Mouse (Mus musculus) heart, embryonic 13.5 days (tissue): ENCODE results near the gene Kif5a. TPM values are rescaled to one million over a fixed set of nuclear protein-coding genes. Genes with fewer than 3 reads are reported as not detected.

Experiments
- ATAC-seq: fragments of 200-750 bp; cut with Nextera tagmentation; 2 replicates; pipeline ENCODE4 v1.8.0; 2017; ENCODE audit warnings: moderate TSS enrichment; ENCODE audit not compliant: insufficient number of reproducible peaks, low FRiP score, low TSS enrichment; ENCODE audit errors: extremely low read depth
- H3K27ac ChIP-seq: fragments of 300-500 bp; sonication (generic); replicated peaks from 2 replicates; pipeline ENCODE4 v1.5.1; 2015; ENCODE audit warnings: moderate library complexity, mild to moderate bottlenecking, inconsistent platforms
- H3K27me3 ChIP-seq: fragments of 300-500 bp; sonication (generic); replicated peaks from 2 replicates; pipeline ENCODE4 v1.6.1; 2015; ENCODE audit warnings: mild to moderate bottlenecking, inconsistent platforms
- H3K36me3 ChIP-seq: fragments of 300-500 bp; sonication (generic); 2 replicates; pipeline ENCODE4 v1.6.1; 2015; ENCODE audit warnings: mild to moderate bottlenecking, inconsistent platforms
- H3K4me1 ChIP-seq: fragments of 300-500 bp; sonication (generic); 2 replicates; pipeline ENCODE4 v1.6.1; 2015; ENCODE audit warnings: inconsistent platforms
- H3K4me2 ChIP-seq: fragments of 300-500 bp; sonication (generic); 2 replicates; pipeline ENCODE4 v1.6.1; 2015; ENCODE audit warnings: inconsistent platforms, mild to moderate bottlenecking, moderate library complexity
- H3K4me3 ChIP-seq: fragments of 300-500 bp; sonication (generic); 2 replicates; pipeline ENCODE4 v1.5.1; 2015; ENCODE audit warnings: moderate library complexity, mild to moderate bottlenecking, inconsistent platforms
- H3K9ac ChIP-seq: fragments of 300-500 bp; sonication (generic); 2 replicates; pipeline ENCODE4 v1.6.1; 2015; ENCODE audit warnings: inconsistent platforms, mild to moderate bottlenecking, moderate library complexity
- H3K9me3 ChIP-seq: fragments of 300-500 bp; sonication (generic); 2 replicates; pipeline ENCODE4 v1.6.1; 2016; ENCODE audit warnings: inconsistent platforms
- WGBS: fragments of 180-500 bp; shearing (Covaris S2); methylation state at CpG from one replicate; pipeline ENCODE4 v1.1.7; 2015; ENCODE audit warnings: mixed read lengths; 5-methylcytosine and 5-hydroxymethylcytosine counted together
- polyA plus RNA-seq: library from polyadenylated mRNA; unstranded; fragments of >200 nt; fragmentation: Nextera tagmentation; extraction: Ambion mirVana; gene quantifications from 2 replicates; pipeline ENCODE4 v1.2.1, GENCODE M21; 2015

The Kif5a gene
- polyA plus RNA-seq, 1 experiment from 2014 or later, result 0.63 TPM

- ATAC-seq, result no peak
- Histone ChIP-seq H3K4me1 (peaks cover 58% of the 10 kb centered on the region), H3K36me3 (peaks cover 82% of the 10 kb centered on the region), H3K9ac (0 out of 2 replicates have a peak overlapping the region, but pooled peaks have one; percentile 16), H3K27ac (peak overlapping the region; percentile 63), H3K27me3 (no peaks in the 10 kb centered on the region), H3K9me3 (no peaks in the 10 kb centered on the region), H3K4me2 (no peak overlapping the region), H3K4me3 (no peak overlapping the region)
- 84% methylated on average over 24 of the region's 24 CpGs for WGBS
Observed at GRCm38 (mm10) chr10:127295986-127296794, 33.0 kb upstream of the Kif5a start.

- no peaks in the 10 kb centered on the region for H3K27me3 ChIP-seq
- H3K27ac ChIP-seq, result no peak overlapping the region
- no peak overlapping the region for H3K9ac ChIP-seq
- H3K4me3 ChIP-seq, result no peak overlapping the region
- H3K4me1 ChIP-seq, result peaks cover 58% of the 10 kb centered on the region
- peaks cover 70% of the 10 kb centered on the region for H3K36me3 ChIP-seq
- WGBS, result 92% methylated on average over 10 of the region's 10 CpGs
- no peaks in the 10 kb centered on the region for H3K9me3 ChIP-seq
- H3K4me2 ChIP-seq, result no peak overlapping the region
- ATAC-seq, result no peak
Observed at GRCm38 (mm10) chr10:127294895-127295510, 31.9 kb upstream of the Kif5a start.

GRCm38 (mm10) chr10:127293590-127294113, 30.5 kb upstream of the Kif5a start:
- Histone ChIP-seq H3K9me3 (no peaks in the 10 kb centered on the region), H3K4me2 (peak overlapping the region; percentile 76), H3K27me3 (no peaks in the 10 kb centered on the region), H3K9ac (peak overlapping the region; percentile 93), H3K36me3 (peaks cover 56% of the 10 kb centered on the region), H3K27ac (peak overlapping the region; percentile 99), H3K4me3 (peak overlapping the region; percentile 86), H3K4me1 (peaks cover 67% of the 10 kb centered on the region)
- ATAC-seq, result no peak
- WGBS, result 84% methylated on average over 3 of the region's 3 CpGs

GRCm38 (mm10) chr10:127292987-127293538, 29.9 kb upstream of the Kif5a start:
- WGBS, result 47% methylated on average over 6 of the region's 6 CpGs
- peaks cover 52% of the 10 kb centered on the region for H3K36me3 ChIP-seq
- peak overlapping the region; percentile 93 for H3K9ac ChIP-seq
- H3K4me1 ChIP-seq, result peaks cover 67% of the 10 kb centered on the region
- H3K9me3 ChIP-seq, result no peaks in the 10 kb centered on the region
- H3K4me3 ChIP-seq, result peak overlapping the region; percentile 86
- H3K27ac ChIP-seq, result peak overlapping the region; percentile 99
- no peak for ATAC-seq
- no peaks in the 10 kb centered on the region for H3K27me3 ChIP-seq
- peak overlapping the region; percentile 76 for H3K4me2 ChIP-seq

GRCm38 (mm10) chr10:127291881-127292638, 28.9 kb upstream of the Kif5a start:
- no peaks in the 10 kb centered on the region for H3K27me3 ChIP-seq

GRCm38 (mm10) chr10:127290930-127291880, 28.1 kb upstream of the Kif5a start:
- Histone ChIP-seq H3K9ac (peak overlapping the region; percentile 93), H3K4me3 (peak overlapping the region; percentile 86), H3K9me3 (no peaks in the 10 kb centered on the region), H3K36me3 (peaks cover 46% of the 10 kb centered on the region), H3K4me2 (peak overlapping the region; percentile 76), H3K4me1 (peaks cover 69% of the 10 kb centered on the region), H3K27me3 (no peaks in the 10 kb centered on the region), H3K27ac (peak overlapping the region; percentile 99)
- 2% methylated on average over 19 of the region's 19 CpGs for whole genome bisulfite sequencing
- peak; percentile 11 for ATAC-seq

More at GRCm38 (mm10) chr10:127291881-127292638, 28.9 kb upstream of the Kif5a start:
- WGBS, result 7% methylated on average over 5 of the region's 5 CpGs
- Histone ChIP-seq H3K4me3 (peak overlapping the region; percentile 86), H3K9me3 (no peaks in the 10 kb centered on the region), H3K9ac (peak overlapping the region; percentile 93), H3K27ac (peak overlapping the region; percentile 99), H3K4me1 (peaks cover 68% of the 10 kb centered on the region), H3K4me2 (peak overlapping the region; percentile 76), H3K36me3 (peaks cover 46% of the 10 kb centered on the region)
- no peak for ATAC-seq

- peaks cover 46% of the 10 kb centered on the region for H3K36me3 ChIP-seq
- no peaks in the 10 kb centered on the region for H3K9me3 ChIP-seq
- 0% methylated on average over 44 of the region's 47 CpGs for WGBS
- peak; percentile 83 for ATAC-seq
- H3K27me3 ChIP-seq, result no peaks in the 10 kb centered on the region
- H3K4me1 ChIP-seq, result peaks cover 73% of the 10 kb centered on the region
- H3K4me2 ChIP-seq, result peak overlapping the region; percentile 76
- H3K27ac ChIP-seq, result peak overlapping the region; percentile 99
- peak overlapping the region; percentile 86 for H3K4me3 ChIP-seq
- H3K9ac ChIP-seq, result peak overlapping the region; percentile 95
Observed at GRCm38 (mm10) chr10:127290307-127290929, 27.3 kb upstream of the Kif5a start.

- peaks cover 74% of the 10 kb centered on the region for H3K4me1 ChIP-seq
- peak overlapping the region; percentile 95 for H3K9ac ChIP-seq
- H3K4me3 ChIP-seq, result peak overlapping the region; percentile 86
- no peaks in the 10 kb centered on the region for H3K9me3 ChIP-seq
- no peaks in the 10 kb centered on the region for H3K27me3 ChIP-seq
- H3K27ac ChIP-seq, result peak overlapping the region; percentile 99
- 1% methylated on average over 15 of the region's 15 CpGs for WGBS
- peaks cover 46% of the 10 kb centered on the region for H3K36me3 ChIP-seq
- H3K4me2 ChIP-seq, result peak overlapping the region; percentile 76
- no peak for ATAC-seq
Observed at GRCm38 (mm10) chr10:127289573-127290191, 26.5 kb upstream of the Kif5a start.

GRCm38 (mm10) chr10:127288800-127289572, 25.8 kb upstream of the Kif5a start, which contains the start of gene Mbd6:
Gene Mbd6, minus strand, starts transcription at chr10:127289018.
- Histone ChIP-seq H3K4me3 (peak within 1 kb of the TSS; percentile 86), H3K27me3 (no peaks in the 10 kb centered on the region), H3K36me3 (peaks cover 46% of the 10 kb centered on the region), H3K4me1 (peaks cover 71% of the 10 kb centered on the region), H3K4me2 (peak within 1 kb of the TSS; percentile 76), H3K9me3 (no peaks in the 10 kb centered on the region), H3K9ac (peak within 1 kb of the TSS; percentile 95), H3K27ac (peak within 1 kb of the TSS; percentile 99)
- peak; percentile 43 for ATAC-seq
- WGBS, result under 1% methylated on average over 26 of the region's 65 CpGs
